Mouse (Mus musculus): Measurements from ENCODE around the gene Kcnn3. TPM values are rescaled to one million over a fixed set of nuclear protein-coding genes. Genes with fewer than 3 reads are reported as not detected.

Gene Kcnn3
- polyA plus RNA-seq, 1 experiment from 2014 or later = 3.0 TPM

Other genes with a start within 250 kb of the Kcnn3 start
- 38.1 and 39.6 TPM in 2 replicates for gene Slc50a1, start 249.6 kb upstream of the Kcnn3 start, polyA plus RNA-seq (2016; fragmentation: Nextera tagmentation; extraction: Ambion mirVana)
- gene Efna1, start 239.0 kb upstream of the Kcnn3 start, polyA plus RNA-seq (2016; fragmentation: Nextera tagmentation; extraction: Ambion mirVana) = 9.5 and 11.0 TPM in 2 replicates
- 10.7 and 11.1 TPM in 2 replicates for gene Efna3, start 197.2 kb upstream of the Kcnn3 start, polyA plus RNA-seq (2016; fragmentation: Nextera tagmentation; extraction: Ambion mirVana)
- 16.8 and 17.3 TPM in 2 replicates for gene Efna4, start 182.1 kb upstream of the Kcnn3 start, polyA plus RNA-seq (2016; fragmentation: Nextera tagmentation; extraction: Ambion mirVana)
- 35.0 and 37.0 TPM in 2 replicates for gene Adam15, start 170.2 kb upstream of the Kcnn3 start, polyA plus RNA-seq (2016; fragmentation: Nextera tagmentation; extraction: Ambion mirVana)
- gene Dcst2, start 158.2 kb upstream of the Kcnn3 start, polyA plus RNA-seq (2016; fragmentation: Nextera tagmentation; extraction: Ambion mirVana) = 0.22 and 0.29 TPM in 2 replicates
- gene Dcst1, start 154.9 kb upstream of the Kcnn3 start, polyA plus RNA-seq (2016; fragmentation: Nextera tagmentation; extraction: Ambion mirVana) = 0.20 and 0.65 TPM in 2 replicates
- 0.63 and 0.71 TPM in 2 replicates for gene Zbtb7b, start 125.4 kb upstream of the Kcnn3 start, polyA plus RNA-seq (2016; fragmentation: Nextera tagmentation; extraction: Ambion mirVana)
- 1.1 and 1.5 TPM in 2 replicates for gene Lenep, start 117.4 kb upstream of the Kcnn3 start, polyA plus RNA-seq (2016; fragmentation: Nextera tagmentation; extraction: Ambion mirVana)
- gene Flad1, start 108.3 kb upstream of the Kcnn3 start, polyA plus RNA-seq (2016; fragmentation: Nextera tagmentation; extraction: Ambion mirVana) = 34.4 and 34.7 TPM in 2 replicates
- 291 and 306 TPM in 2 replicates for gene Cks1b, start 101.8 kb upstream of the Kcnn3 start, polyA plus RNA-seq (2016; fragmentation: Nextera tagmentation; extraction: Ambion mirVana)
- gene Shc1, start 101.7 kb upstream of the Kcnn3 start, polyA plus RNA-seq (2016; fragmentation: Nextera tagmentation; extraction: Ambion mirVana) = 33.0 and 43.5 TPM in 2 replicates
- gene Pygo2, start 90.0 kb upstream of the Kcnn3 start, polyA plus RNA-seq (2016; fragmentation: Nextera tagmentation; extraction: Ambion mirVana) = 52.5 and 58.3 TPM in 2 replicates
- gene Pbxip1, start 83.5 kb upstream of the Kcnn3 start, polyA plus RNA-seq (2016; fragmentation: Nextera tagmentation; extraction: Ambion mirVana) = 16.1 and 17.9 TPM in 2 replicates
- gene Pmvk, start 65.6 kb upstream of the Kcnn3 start, polyA plus RNA-seq (2016; fragmentation: Nextera tagmentation; extraction: Ambion mirVana) = 73.7 and 77.9 TPM in 2 replicates
- gene Adar, start 194.9 kb downstream of the Kcnn3 start, polyA plus RNA-seq (2016; fragmentation: Nextera tagmentation; extraction: Ambion mirVana) = 23.0 and 24.0 TPM in 2 replicates
- 24.7 and 26.2 TPM in 2 replicates for gene Chrnb2, start 244.5 kb downstream of the Kcnn3 start, polyA plus RNA-seq (2016; fragmentation: Nextera tagmentation; extraction: Ambion mirVana)

Data from midbrain, embryonic 12.5 days (tissue).